Mouse (Mus musculus): ENCODE measurements at regions not wholly inside any gene's neighbourhood (a gene's known extent, or its start where the extent isn't known, plus 50 kb on each side); places are given as distances from the start of the nearest gene placed in this dataset.

DNA sequence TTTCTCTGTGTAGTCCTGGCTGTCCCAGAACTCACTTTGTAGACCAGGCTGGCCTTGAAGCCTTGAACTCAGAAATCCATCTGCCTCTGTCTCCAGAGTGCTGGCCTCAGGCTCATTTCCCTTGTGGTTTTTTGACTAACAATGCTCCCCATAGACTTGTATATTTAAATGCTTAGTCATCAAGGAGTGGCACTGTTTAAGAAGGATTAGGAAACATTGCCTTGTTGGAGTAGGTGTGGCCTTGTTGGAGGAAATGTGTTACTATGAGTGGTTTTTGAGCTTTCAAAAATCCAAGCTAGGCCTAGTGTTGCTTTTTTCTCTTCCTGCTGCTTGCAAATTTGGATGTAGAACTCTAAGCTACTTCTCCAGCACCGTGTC, 61.7 kb upstream of the Ccnh start:
- TF ChIP-seq CTCF (IDR thresholded peaks at IDR 0.05; ENCODE audit: low read depth): no peak
- TF ChIP-seq EP300 (IDR thresholded peaks at IDR 0.05; ENCODE audit: low read depth): no peak
